Comparison of ENCODE assay signal across 9 mouse cellular contexts in genomic region chr5:3646539-3646938, GRCm38 (mm10). TPM values are rescaled to one million over a fixed set of nuclear protein-coding genes. Genes with fewer than 3 reads are reported as not detected.
A peak's percentile ranks its signal among the peaks of the same experiment; 100 is the strongest.
DNase-seq lines count a peak whose midpoint lies in the region; ATAC-seq and TF ChIP-seq lines count a peak whose summit lies in the region.
"Had no signal": no experiment of that assay in that cellular context is flagged by ENCODE, and none has a peak within 500 bp of the region (broad histone marks: within the 10 kb centered on the region; RNA-seq: fewer than 3 reads in every experiment).

No protein-coding gene starts in this region.

- H3K4me3 ChIP-seq in left cerebral cortex, adult 2 months = peak overlapping the region; percentile 77
- peak overlapping the region; percentile 94 for H3K4me3 ChIP-seq in embryonic facial prominence, embryonic 12.5 days
- H3K4me3 ChIP-seq in hindbrain, embryonic 16.5 days (ENCODE audit: low read length) = peak overlapping the region; percentile 98
- peak overlapping the region; percentile 97 for H3K4me3 ChIP-seq in midbrain, postnatal 0 days (ENCODE audit: low read depth, low read length)

- H3K4me1 ChIP-seq in embryonic facial prominence, embryonic 12.5 days = peaks cover 9% of the 10 kb centered on the region
- peaks cover 14% of the 10 kb centered on the region for H3K4me1 ChIP-seq in hindbrain, embryonic 16.5 days (ENCODE audit: control insufficient read depth, insufficient read depth, low read depth, low read length)
- H3K4me1 ChIP-seq in midbrain, postnatal 0 days (ENCODE audit: insufficient read depth, low read length) = 0 out of 2 replicates have a peak, but pooled peaks cover 3% of the 10 kb centered on the region

- TF ChIP-seq CTCF in left cerebral cortex, adult 2 months (IDR thresholded peaks at IDR 0.05) = no peak
- TF ChIP-seq CTCF in midbrain, postnatal 0 days (IDR thresholded peaks at IDR 0.05) = no peak

- WGBS in embryonic facial prominence, embryonic 12.5 days = 20% methylated on average over 6 of the region's 6 CpGs
- WGBS in hindbrain, embryonic 16.5 days = 27% methylated on average over 6 of the region's 6 CpGs
- WGBS in midbrain, postnatal 0 days = 21% methylated on average over 6 of the region's 6 CpGs

- no peaks in the 10 kb centered on the region for H3K27me3 ChIP-seq in embryonic facial prominence, embryonic 12.5 days
- H3K27me3 ChIP-seq in hindbrain, embryonic 16.5 days (replicated peaks; ENCODE audit: control insufficient read depth, insufficient read depth, low read length) = no peaks in the 10 kb centered on the region
- no peaks in the 10 kb centered on the region for H3K27me3 ChIP-seq in midbrain, postnatal 0 days (ENCODE audit: insufficient read depth, low read length)

- no peaks in the 10 kb centered on the region for H3K9me3 ChIP-seq in embryonic facial prominence, embryonic 12.5 days
- H3K9me3 ChIP-seq in hindbrain, embryonic 16.5 days (ENCODE audit: control insufficient read depth, low read length) = no peaks in the 10 kb centered on the region
- no peaks in the 10 kb centered on the region for H3K9me3 ChIP-seq in midbrain, postnatal 0 days (ENCODE audit: low read length)

- intact Hi-C loops in left cerebral cortex, adult 2 months (cut with DNase I) = loop anchor here (2.0 kb wide), 1 partner anchor 156 kb away; the partner anchor contains the start of genes Ankib1 and Krit1

- peaks cover 23% of the 10 kb centered on the region for H3K36me3 ChIP-seq in embryonic facial prominence, embryonic 12.5 days
- peaks cover 6% of the 10 kb centered on the region for H3K36me3 ChIP-seq in hindbrain, embryonic 16.5 days (ENCODE audit: control insufficient read depth, insufficient read depth, low read length)
- peaks cover 9% of the 10 kb centered on the region for H3K36me3 ChIP-seq in midbrain, postnatal 0 days (ENCODE audit: insufficient read depth, low read length)

- H3K27ac ChIP-seq in left cerebral cortex, adult 2 months = no peak overlapping the region
- H3K27ac ChIP-seq in embryonic facial prominence, embryonic 12.5 days = no peak overlapping the region
- H3K27ac ChIP-seq in hindbrain, embryonic 16.5 days (ENCODE audit: low read depth, low read length) = no peak overlapping the region
- H3K27ac ChIP-seq in midbrain, postnatal 0 days (ENCODE audit: low read depth, low read length) = no peak overlapping the region

- peak overlapping the region; percentile 88 for H3K9ac ChIP-seq in embryonic facial prominence, embryonic 12.5 days
- peak overlapping the region; percentile 55 for H3K9ac ChIP-seq in hindbrain, embryonic 16.5 days (ENCODE audit: low read depth, low read length)
- peak overlapping the region; percentile 86; the same call in 1 of the 2 replicates for H3K9ac ChIP-seq in midbrain, postnatal 0 days (replicated peaks; ENCODE audit: low read length, poor library complexity, severe bottlenecking)

- DNase-seq in left cerebral cortex, adult 2 months (ENCODE audit: extremely low spot score in 1 of 2, low spot score in 2 of 2) = no peak
- DNase-seq in left cerebral cortex, adult 18-20 months (ENCODE audit: low spot score in 2 of 2) = no peak
- DNase-seq in midbrain, postnatal 0 days (ENCODE audit: low spot score) = no peak
- DNase-seq in layer of hippocampus, postnatal 14 days (ENCODE audit: low spot score in 2 of 2) = no peak
- no peak for DNase-seq in layer of hippocampus, postnatal 36 days
- DNase-seq in gastrocnemius, adult 8-10 months (ENCODE audit: low spot score in 2 of 2) = no peak

- peak overlapping the region; percentile 62 for H3K4me2 ChIP-seq in embryonic facial prominence, embryonic 12.5 days (replicated peaks)
- peak overlapping the region; percentile 75 for H3K4me2 ChIP-seq in hindbrain, embryonic 16.5 days (ENCODE audit: low read length)
- peak overlapping the region; percentile 58 for H3K4me2 ChIP-seq in midbrain, postnatal 0 days (ENCODE audit: low read depth, low read length, poor library complexity, severe bottlenecking)

- ATAC-seq in embryonic facial prominence, embryonic 12.5 days (ENCODE audit: insufficient number of reproducible peaks, insufficient read depth, low FRiP score, low TSS enrichment) = no peak
- no peak for ATAC-seq in hindbrain, embryonic 16.5 days
- no peak for ATAC-seq in midbrain, postnatal 0 days (ENCODE audit: low FRiP score)

RNA-seq across cellular contexts. Expression of gene Tmbim7, which starts 4.4 kb away (rescaled TPM):
- total RNA-seq in left cerebral cortex, adult 2 months (2021) = not detected
- total RNA-seq in left cerebral cortex, adult 18-20 months (2021) = not detected
- not detected in 2 replicates for polyA plus RNA-seq in embryonic facial prominence, embryonic 12.5 days (2016; fragmentation: Nextera tagmentation; extraction: Ambion mirVana)
- not detected in 2 replicates for polyA plus RNA-seq in hindbrain, embryonic 16.5 days (2015; fragmentation: Nextera tagmentation; extraction: Ambion mirVana)
- total RNA-seq in midbrain, postnatal 0 days (2014; rRNA removed) = not detected in 2 replicates
- not detected in 2 replicates for polyA plus RNA-seq in midbrain, postnatal 0 days (2015; fragmentation: Nextera tagmentation; extraction: Ambion mirVana)
- total RNA-seq in layer of hippocampus, postnatal 14 days (2021) = not detected
- not detected for total RNA-seq in layer of hippocampus, postnatal 36 days (2021)
- total RNA-seq in gastrocnemius, adult 8-10 months (2022) = not detected
- total RNA-seq: left cerebral cortex, postnatal 4 days had no signal

RNA-seq across cellular contexts. Expression of gene Gatad1, which starts 10.4 kb away (rescaled TPM):
- total RNA-seq in left cerebral cortex, adult 2 months (2021) = 100 to 1,000 TPM; 115 to 124 TPM
- 100 to 1,000 TPM; 124 to 133 TPM for total RNA-seq in left cerebral cortex, adult 18-20 months (2021)
- 66.3 and 71.2 TPM in 2 replicates for polyA plus RNA-seq in embryonic facial prominence, embryonic 12.5 days (2016; fragmentation: Nextera tagmentation; extraction: Ambion mirVana)
- 61.5 and 63.3 TPM in 2 replicates for polyA plus RNA-seq in hindbrain, embryonic 16.5 days (2015; fragmentation: Nextera tagmentation; extraction: Ambion mirVana)
- 76.6 and 103 TPM in 2 replicates for total RNA-seq in midbrain, postnatal 0 days (2014; rRNA removed)
- polyA plus RNA-seq in midbrain, postnatal 0 days (2015; fragmentation: Nextera tagmentation; extraction: Ambion mirVana) = 84.3 and 89.1 TPM in 2 replicates
- 100 to 1,000 TPM; 109 to 114 TPM for total RNA-seq in layer of hippocampus, postnatal 14 days (2021)
- total RNA-seq in layer of hippocampus, postnatal 36 days (2021) = 100 to 1,000 TPM; 101 TPM
- 10 to 100 TPM; 76.7 to 91.0 (median 88.0) TPM for total RNA-seq in gastrocnemius, adult 8-10 months (2022)

RNA-seq across cellular contexts. Expression of gene Rbm48, which starts 50.2 kb away (rescaled TPM):
- total RNA-seq in left cerebral cortex, adult 2 months (2021) = 10 to 100 TPM; 13.6 to 15.0 TPM
- 10 to 100 TPM; 11.9 to 14.6 TPM for total RNA-seq in left cerebral cortex, adult 18-20 months (2021)
- polyA plus RNA-seq in embryonic facial prominence, embryonic 12.5 days (2016; fragmentation: Nextera tagmentation; extraction: Ambion mirVana) = 14.6 and 18.0 TPM in 2 replicates
- 15.6 and 16.9 TPM in 2 replicates for polyA plus RNA-seq in hindbrain, embryonic 16.5 days (2015; fragmentation: Nextera tagmentation; extraction: Ambion mirVana)
- total RNA-seq in midbrain, postnatal 0 days (2014; rRNA removed) = 14.5 and 17.0 TPM in 2 replicates
- 18.3 and 19.3 TPM in 2 replicates for polyA plus RNA-seq in midbrain, postnatal 0 days (2015; fragmentation: Nextera tagmentation; extraction: Ambion mirVana)
- 10 to 100 TPM; 12.9 to 13.0 TPM for total RNA-seq in layer of hippocampus, postnatal 14 days (2021)
- 10 to 100 TPM; 11.8 to 13.9 TPM for total RNA-seq in layer of hippocampus, postnatal 36 days (2021)
- 1 to 10 TPM; 5.2 to 9.2 (median 7.6) TPM for total RNA-seq in gastrocnemius, adult 8-10 months (2022)

RNA-seq across cellular contexts. Expression of gene Pex1, which starts 50.7 kb away (rescaled TPM):
- total RNA-seq in left cerebral cortex, adult 2 months (2021) = 10 to 100 TPM; 25.8 to 30.6 TPM
- total RNA-seq in left cerebral cortex, adult 18-20 months (2021) = 10 to 100 TPM; 22.0 to 26.8 TPM
- polyA plus RNA-seq in embryonic facial prominence, embryonic 12.5 days (2016; fragmentation: Nextera tagmentation; extraction: Ambion mirVana) = 16.7 and 20.8 TPM in 2 replicates
- 20.0 and 21.7 TPM in 2 replicates for polyA plus RNA-seq in hindbrain, embryonic 16.5 days (2015; fragmentation: Nextera tagmentation; extraction: Ambion mirVana)
- 21.0 and 24.1 TPM in 2 replicates for total RNA-seq in midbrain, postnatal 0 days (2014; rRNA removed)
- polyA plus RNA-seq in midbrain, postnatal 0 days (2015; fragmentation: Nextera tagmentation; extraction: Ambion mirVana) = 19.2 and 21.2 TPM in 2 replicates
- total RNA-seq in layer of hippocampus, postnatal 14 days (2021) = 10 to 100 TPM; 22.6 to 26.6 TPM
- total RNA-seq in layer of hippocampus, postnatal 36 days (2021) = 10 to 100 TPM; 25.1 to 34.8 TPM
- total RNA-seq in gastrocnemius, adult 8-10 months (2022) = 1 to 10 TPM; 4.6 to 8.1 (median 7.1) TPM
